Mouse (Mus musculus) olfactory bulb, adult 2 months (tissue): ENCODE data around the gene Efcab6.

ENCODE experiments used
- CTCF ChIP-seq: fragments of 200-500 bp; IDR thresholded peaks from 2 replicates; pipeline ENCODE4 v1.5.1; 2012; ENCODE audit warnings: low read depth, mild to moderate bottlenecking, low read length, moderate library complexity; ENCODE audit not compliant: insufficient read depth
- POLR2A ChIP-seq: fragments of 200-500 bp; IDR thresholded peaks from 2 replicates; pipeline ENCODE4 v1.6.1; 2012; ENCODE audit warnings: mild to moderate bottlenecking, low read depth, low read length, moderate library complexity; ENCODE audit not compliant: insufficient read depth

- TF ChIP-seq CTCF (no peak), POLR2A (no peak)
These were observed 100.1 kb downstream of the Efcab6 start for GRCm38 (mm10) chr15:83965126-83965525.
